Mouse (Mus musculus) spleen, adult 2 months (tissue): ENCODE data around the gene Olfr761. TPM values are rescaled to one million over a fixed set of nuclear protein-coding genes. Genes with fewer than 3 reads are reported as not detected.
"Not testable (repeated sequence)": the region's sequence is repeated elsewhere in the genome, so short reads cannot be mapped to it uniquely, and the experiment has no call there.

Experiments used
- DNase-seq, 2 experiments: peaks; one replicate each; pipeline versions ENCODE4 v3.0.0 to v3.0.0-alpha.2; 2012 to 2021; ENCODE audit warnings: low spot score in 2 of 2, low read depth in 1 of 2
- H3K27ac ChIP-seq: fragments of 200-500 bp; 2 replicates; pipeline ENCODE4 v1.5.1; 2012; ENCODE audit warnings: low read length, inconsistent platforms; ENCODE audit not compliant: insufficient read depth
- H3K27me3 ChIP-seq: fragments of 200-500 bp; 2 replicates; pipeline ENCODE4 v1.6.1; 2012; ENCODE audit warnings: mild to moderate bottlenecking, moderate library complexity, low read length, inconsistent platforms; ENCODE audit not compliant: control insufficient read depth, insufficient read depth
- H3K36me3 ChIP-seq: fragments of 200-500 bp; 2 replicates; pipeline ENCODE4 v1.6.1; 2012; ENCODE audit warnings: mild to moderate bottlenecking, low read length, inconsistent platforms; ENCODE audit not compliant: control insufficient read depth, insufficient read depth
- H3K4me1 ChIP-seq: fragments of 200-500 bp; 2 replicates; pipeline ENCODE4 v1.6.1; 2011; ENCODE audit warnings: inconsistent platforms; ENCODE audit not compliant: control insufficient read depth, insufficient read depth, insufficient read length
- H3K4me3 ChIP-seq: fragments of 200-500 bp; 2 replicates; pipeline ENCODE4 v1.5.1; 2011; ENCODE audit warnings: mild to moderate bottlenecking, inconsistent platforms; ENCODE audit not compliant: insufficient read depth, insufficient read length; ENCODE audit errors: extremely low read depth
- CTCF ChIP-seq: fragments of 200-500 bp; IDR thresholded peaks from 2 replicates; pipeline ENCODE4 v1.5.1; 2011; ENCODE audit warnings: mild to moderate bottlenecking, inconsistent platforms; ENCODE audit not compliant: insufficient read depth, insufficient read length, insufficient replicate concordance; ENCODE audit errors: extremely low read depth
- POLR2A ChIP-seq: fragments of 200-500 bp; IDR thresholded peaks from 2 replicates; pipeline ENCODE4 v1.6.1; 2011; ENCODE audit warnings: low read depth, low read length, inconsistent platforms
- WGBS: fragments of 180-500 bp; shearing (Covaris S2); methylation state at CpG from one replicate; pipeline ENCODE4 v1.1.7; 2018; 5-methylcytosine and 5-hydroxymethylcytosine counted together
- polyA plus RNA-seq: library from polyadenylated mRNA; depleted of rRNA; stranded (reverse); fragments of >200 nt; gene quantifications from 2 replicates; pipeline ENCODE4 v1.2.3, GENCODE M21; 2012; rRNA removed

Olfr761 gene
- polyA plus RNA-seq: not detected in 2 replicates

DNA sequence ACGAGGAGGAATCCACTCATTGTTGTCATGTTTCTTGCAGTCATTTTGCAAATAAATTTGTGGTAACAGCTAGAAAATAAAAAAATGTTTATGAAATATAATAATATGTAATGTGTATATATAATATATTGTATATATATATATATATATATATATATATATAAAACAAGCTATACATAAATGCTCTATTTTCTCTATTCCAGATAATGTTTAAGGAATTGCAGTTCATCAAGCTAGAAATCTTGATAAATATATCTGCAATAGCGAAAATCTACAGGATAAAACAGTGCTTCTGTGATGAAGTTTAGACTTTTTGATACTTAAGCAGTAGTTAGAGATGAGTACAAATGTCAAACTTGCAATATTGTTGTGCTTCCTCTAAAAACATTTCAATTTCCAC is at the start of gene Olfr761:
TSS of gene Olfr761 (minus strand) at position 101 of the 400 bp plus-strand sequence.
- Histone ChIP-seq H3K4me1 (no peaks in the 10 kb centered on the region), H3K27ac (no peak within 1 kb of the TSS), H3K36me3 (no peaks in the 10 kb centered on the region), H3K4me3 (no peak within 1 kb of the TSS), H3K27me3 (no peaks in the 10 kb centered on the region)
- no peak for TF ChIP-seq POLR2A
- TF ChIP-seq CTCF: no peak
- 68% methylated on average over 2 of the region's 2 CpGs for WGBS
- DNase-seq: no peak

DNA sequence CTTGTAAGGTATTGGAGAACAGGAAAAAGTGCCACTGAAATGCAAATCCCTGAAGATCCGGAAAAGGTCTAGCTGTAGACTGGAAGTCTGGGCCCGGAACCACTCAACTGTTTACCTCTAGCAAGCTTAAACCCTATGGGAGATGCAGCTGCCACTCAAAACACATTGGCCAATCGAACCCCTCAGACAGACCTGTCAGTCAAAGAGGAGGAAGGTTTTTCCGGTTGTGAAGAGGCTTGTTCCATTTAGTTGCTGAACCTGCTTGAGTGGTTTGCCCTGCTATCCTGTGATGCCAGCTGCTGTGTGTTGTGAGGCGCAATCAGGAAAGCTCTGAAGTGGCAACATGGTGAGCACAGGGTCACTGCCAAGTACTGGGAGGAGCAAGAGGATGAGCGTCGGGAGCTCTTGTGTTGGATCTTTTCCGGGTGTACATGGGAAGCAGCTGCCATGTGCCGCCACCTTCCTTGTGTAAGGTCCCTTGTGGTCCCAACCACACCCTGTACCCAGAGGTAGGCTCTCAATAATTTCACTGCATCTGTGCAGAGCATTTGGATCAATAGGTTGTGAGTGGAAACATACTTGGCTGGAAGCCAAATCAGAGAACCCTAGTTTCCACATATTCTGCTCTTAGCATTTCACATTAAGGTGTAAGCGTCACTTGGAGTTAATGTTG is 42.9 kb upstream of the Olfr761 start:
- TF ChIP-seq CTCF: no peak
- no peak for TF ChIP-seq POLR2A
- WGBS: 69% methylated on average over 10 of the region's 10 CpGs
- no peak overlapping the region for H3K27ac ChIP-seq
- no peaks in the 10 kb centered on the region for H3K36me3 ChIP-seq
- DNase-seq: no peak
- no peaks in the 10 kb centered on the region for H3K27me3 ChIP-seq
- no peaks in the 10 kb centered on the region for H3K4me1 ChIP-seq
- H3K4me3 ChIP-seq: no peak overlapping the region

DNA sequence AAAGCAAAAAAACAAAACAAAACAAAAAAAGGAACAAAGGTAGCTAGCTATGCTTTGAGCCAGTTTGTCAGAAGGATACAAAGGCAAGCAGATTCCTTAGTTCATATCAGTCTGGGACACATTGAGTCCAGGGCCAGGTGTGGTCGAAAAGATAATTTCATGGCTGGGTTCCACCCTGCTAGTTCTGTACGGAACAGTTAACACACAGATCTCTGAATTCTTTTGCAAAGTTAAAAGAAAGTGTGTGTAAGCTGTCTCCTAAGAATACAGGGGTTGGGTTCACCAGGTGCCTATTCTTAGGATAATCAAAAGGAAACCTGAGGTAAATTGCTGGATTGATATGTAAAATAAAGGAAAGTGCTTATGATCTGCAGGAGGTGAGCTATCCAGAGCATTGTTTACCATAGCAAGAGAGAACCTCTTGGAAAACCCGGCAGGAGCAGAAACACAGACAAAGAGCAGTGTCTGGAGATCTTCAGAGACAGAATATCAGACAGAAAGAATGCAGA is 37.6 kb upstream of the Olfr761 start:
- no peaks in the 10 kb centered on the region for H3K27me3 ChIP-seq
- no peak overlapping the region for H3K4me3 ChIP-seq
- TF ChIP-seq POLR2A (no peak), CTCF (no peak)
- DNase-seq: no peak
- H3K27ac ChIP-seq: no peak overlapping the region
- H3K4me1 ChIP-seq: no peaks in the 10 kb centered on the region
- H3K36me3 ChIP-seq: no peaks in the 10 kb centered on the region
- WGBS: 54% methylated on average over 3 of the region's 3 CpGs

DNA sequence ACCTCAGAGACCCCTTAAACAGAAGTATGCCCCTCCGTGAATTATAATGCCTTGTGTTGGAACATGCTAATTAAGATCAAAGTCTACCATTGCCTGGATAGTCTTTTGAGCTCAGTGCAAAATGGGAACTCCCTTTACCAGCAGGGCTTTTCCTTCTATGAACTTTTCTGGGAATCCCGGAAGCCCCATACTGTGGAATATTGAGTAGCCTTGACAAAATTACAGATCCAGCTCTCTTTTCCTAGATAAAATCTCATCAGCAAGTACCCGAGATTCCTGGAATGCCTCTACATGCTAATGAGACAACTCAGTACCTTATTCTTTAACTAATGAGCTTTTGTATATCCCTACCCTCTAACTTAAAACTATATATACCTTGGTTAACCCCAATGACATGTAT is 20.7 kb upstream of the Olfr761 start:
- TF ChIP-seq CTCF (no peak), POLR2A (no peak)
- Histone ChIP-seq H3K36me3 (no peaks in the 10 kb centered on the region), H3K27me3 (no peaks in the 10 kb centered on the region), H3K4me3 (no peak overlapping the region), H3K4me1 (no peaks in the 10 kb centered on the region), H3K27ac (no peak overlapping the region)
- 91% methylated on average over 3 of the region's 3 CpGs for WGBS
- DNase-seq: no peak

DNA sequence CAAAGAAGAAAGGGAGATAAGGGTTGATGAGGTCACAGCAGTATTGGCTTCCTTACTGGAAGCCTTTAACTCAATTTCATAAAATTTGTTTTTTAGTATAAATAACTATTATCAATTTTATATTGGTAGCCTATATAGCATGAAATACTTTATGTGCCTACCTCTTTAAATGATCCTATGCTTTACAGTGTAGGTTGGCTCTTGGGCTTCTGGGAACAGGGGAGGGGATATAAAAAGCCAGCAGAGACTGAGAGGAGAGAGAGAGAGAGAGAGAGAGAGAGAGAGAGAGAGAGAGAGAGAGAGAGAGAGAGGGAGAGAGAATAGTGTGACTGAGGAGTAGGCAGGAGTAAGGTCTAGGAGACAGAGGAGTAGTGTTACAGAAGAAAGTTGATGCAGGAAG is 32.6 kb downstream of the Olfr761 start, which contains the start of gene Olfr128:
TSS of gene Olfr128 (plus strand) at position 301 of the 400 bp plus-strand sequence.
- H3K27me3 ChIP-seq: no peaks in the 10 kb centered on the region
- TF ChIP-seq POLR2A: no peak
- no peak for TF ChIP-seq CTCF
- H3K36me3 ChIP-seq: no peaks in the 10 kb centered on the region
- no peak within 1 kb of the TSS for H3K4me3 ChIP-seq
- DNase-seq: no peak
- H3K4me1 ChIP-seq: no peaks in the 10 kb centered on the region
- no peak within 1 kb of the TSS for H3K27ac ChIP-seq

DNA sequence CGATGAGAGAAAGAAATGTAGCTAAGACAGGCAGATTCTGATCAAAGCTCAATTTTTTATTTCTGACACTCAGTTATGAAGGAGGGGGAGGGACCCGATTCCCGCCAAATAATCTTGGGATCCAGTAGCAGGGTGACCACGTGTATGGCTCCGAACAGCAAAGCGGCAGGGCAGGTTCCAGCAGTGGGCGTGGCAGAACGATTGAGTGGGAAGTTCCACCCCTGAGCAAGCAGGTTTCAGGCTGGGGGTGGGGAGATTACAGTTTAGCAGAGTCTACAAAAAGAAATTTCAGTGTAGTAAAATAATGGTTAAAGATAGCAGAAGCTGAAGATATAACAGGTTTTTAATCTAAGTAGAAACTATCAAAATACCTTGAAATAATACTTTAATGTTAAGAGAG is 46.1 kb downstream of the Olfr761 start:
- not testable (repeated sequence) for H3K4me1 ChIP-seq, H3K36me3 ChIP-seq, DNase-seq, H3K4me3 ChIP-seq, H3K27me3 ChIP-seq, H3K27ac ChIP-seq
- WGBS: 76% methylated on average over 8 of the region's 8 CpGs

Other genes starting within 250 kb of the Olfr761 start
- gene Olfr120, start 231.3 kb downstream of the Olfr761 start, polyA plus RNA-seq: not detected in 2 replicates
- not detected in 2 replicates for gene Olfr121, start 204.2 kb downstream of the Olfr761 start, polyA plus RNA-seq
- not detected in 2 replicates for gene Olfr122, start 184.5 kb downstream of the Olfr761 start, polyA plus RNA-seq
- not detected in 2 replicates for gene Olfr123, start 159.6 kb downstream of the Olfr761 start, polyA plus RNA-seq
- not detected in 2 replicates for gene Olfr124, start 153.2 kb downstream of the Olfr761 start, polyA plus RNA-seq
- gene Olfr125, start 120.1 kb downstream of the Olfr761 start, polyA plus RNA-seq: not detected in 2 replicates
- gene Olfr126, start 105.6 kb downstream of the Olfr761 start, polyA plus RNA-seq: not detected in 2 replicates
- not detected in 2 replicates for gene Olfr127, start 52.6 kb downstream of the Olfr761 start, polyA plus RNA-seq
- gene Olfr128, start 32.5 kb downstream of the Olfr761 start, polyA plus RNA-seq: not detected in 2 replicates
- not detected in 2 replicates for gene Olfr129, start 107.0 kb upstream of the Olfr761 start, polyA plus RNA-seq
- not detected in 2 replicates for gene Olfr130, start 110.8 kb upstream of the Olfr761 start, polyA plus RNA-seq
- gene Olfr131, start 135.6 kb upstream of the Olfr761 start, polyA plus RNA-seq: not detected in 2 replicates
- not detected in 2 replicates for gene Olfr132, start 181.4 kb upstream of the Olfr761 start, polyA plus RNA-seq
- gene Olfr133, start 192.2 kb upstream of the Olfr761 start, polyA plus RNA-seq: not detected in 2 replicates
- not detected in 2 replicates for gene Olfr134, start 218.3 kb upstream of the Olfr761 start, polyA plus RNA-seq